ENCODE assay signal across 23 mouse cellular contexts in the genomic region with DNA sequence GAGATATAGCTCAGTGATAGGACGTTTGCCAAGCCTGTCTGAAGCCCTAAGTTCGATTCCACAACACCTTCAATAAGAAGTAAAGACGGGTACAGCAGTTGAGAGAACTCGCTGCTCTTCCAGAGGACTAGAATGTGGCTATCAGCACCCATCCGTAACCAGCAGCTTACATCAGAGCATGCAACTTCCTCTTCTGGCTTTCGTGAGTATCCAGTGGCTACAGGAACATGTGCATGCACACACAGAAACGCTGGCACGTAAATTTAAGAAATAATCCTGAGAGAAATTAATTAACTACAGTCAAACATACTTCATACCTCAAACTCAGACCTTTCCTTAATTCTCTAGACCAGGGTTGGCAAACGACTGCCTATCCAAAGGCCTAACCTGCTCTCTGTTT. TPM values are rescaled to one million over a fixed set of nuclear protein-coding genes. Genes with fewer than 3 reads are reported as not detected.
A peak's percentile ranks its signal among the peaks of the same experiment; 100 is the strongest.
DNase-seq lines count a peak whose midpoint lies in the region; ATAC-seq and TF ChIP-seq lines count a peak whose summit lies in the region.
"Had no signal": no experiment of that assay in that cellular context is flagged by ENCODE, and none has a peak within 500 bp of the region (broad histone marks: within the 10 kb centered on the region; RNA-seq: fewer than 3 reads in every experiment).

No protein-coding gene starts in this region.

- dilution Hi-C loops in CH12.LX (cut with MboI; ENCODE audit: extremely low pct_ligation_motif_present, extremely low pct_unique_long_range_greater_than_20kb, low sequenced_read_pairs): no loop called here

- ATAC-seq in granulocyte monocyte progenitor cell, adult 5-6 weeks (replicated peaks; ENCODE audit: poor library complexity, severe bottlenecking): peak; percentile 92
- peak; percentile 81 for ATAC-seq in monocyte, adult 5-6 weeks (replicated peaks; ENCODE audit: insufficient number of reproducible peaks, low FRiP score, low TSS enrichment, poor library complexity, severe bottlenecking)
- ATAC-seq: CD4-positive, CD25-positive, alpha-beta regulatory T cell, adult 4 months; forebrain, embryonic 15.5 days; hindbrain, postnatal 0 days had no signal

- no peak for TF ChIP-seq CTCF in CH12.LX (conservative IDR thresholded peaks at IDR 0.05 in 1 of 2, IDR thresholded peaks at IDR 0.05 in 1 of 2; ENCODE audit: low read depth in 2 of 2, low read length in 2 of 2)
- TF ChIP-seq CTCF in MEL (IDR thresholded peaks at IDR 0.05 in 2 of 3, conservative IDR thresholded peaks at IDR 0.05 in 1 of 3; ENCODE audit: control insufficient read depth in 1 of 3, insufficient read depth in 1 of 3, low read depth in 2 of 3, low read length in 3 of 3, poor library complexity in 1 of 3, severe bottlenecking in 1 of 3): no peak

- H3K9ac ChIP-seq in CH12.LX (ENCODE audit: insufficient read depth, low read depth) (no peak overlapping the region), MEL (ENCODE audit: control insufficient read depth, low read depth, low read length, poor library complexity, severe bottlenecking) (peak overlapping the region; percentile 69)
- H3K9ac ChIP-seq: embryonic facial prominence, embryonic 15.5 days; forebrain, embryonic 15.5 days; hindbrain, embryonic 13.5 days had no signal

- H3K4me1 ChIP-seq in CH12.LX (ENCODE audit: control insufficient read depth in 1 of 2, insufficient read depth in 2 of 2): peaks cover 0 to 4% of the 10 kb centered on the region in 2 experiments; a peak in 1 of 4 replicates
- no peaks in the 10 kb centered on the region; a peak in 1 of 4 replicates for H3K4me1 ChIP-seq in MEL (ENCODE audit: control insufficient read depth in 1 of 2, insufficient read depth in 2 of 2, low read length in 2 of 2)
- H3K4me1 ChIP-seq: embryonic facial prominence, embryonic 15.5 days; forebrain, embryonic 10.5 days; forebrain, embryonic 15.5 days; hindbrain, embryonic 13.5 days had no signal

- H3K27ac ChIP-seq in CH12.LX (ENCODE audit: insufficient read depth, low read depth) (no peak overlapping the region), MEL (ENCODE audit: control insufficient read depth, low read depth, low read length) (peak overlapping the region; percentile 60)
- H3K27ac ChIP-seq: embryonic facial prominence, embryonic 15.5 days; forebrain, embryonic 10.5 days; forebrain, embryonic 15.5 days; hindbrain, embryonic 13.5 days; hindbrain, postnatal 0 days had no signal

- H3K36me3 ChIP-seq in CH12.LX (replicated peaks in 1 of 2; ENCODE audit: control insufficient read depth in 1 of 2, insufficient read depth in 1 of 2, low read length in 1 of 2) (no peaks in the 10 kb centered on the region), MEL (ENCODE audit: control insufficient read depth in 1 of 2, insufficient read depth in 2 of 2, low read length in 2 of 2) (peaks cover 0 to 6% of the 10 kb centered on the region in 2 experiments; a peak in 2 of 4 replicates)
- H3K36me3 ChIP-seq: embryonic facial prominence, embryonic 15.5 days; forebrain, embryonic 10.5 days; forebrain, embryonic 15.5 days; hindbrain, embryonic 13.5 days had no signal

- TF ChIP-seq POLR2A in CH12.LX (IDR thresholded peaks at IDR 0.05; ENCODE audit: low read depth, low read length): no peak
- peak in 1 of 2 experiments; percentile 54; a peak in 2 of 4 replicates for TF ChIP-seq POLR2A in MEL (IDR thresholded peaks at IDR 0.05; ENCODE audit: control insufficient read depth in 1 of 2, insufficient read depth in 1 of 2, low read depth in 1 of 2, low read length in 2 of 2, poor library complexity in 1 of 2)

- H3K4me3 ChIP-seq in CH12.LX (replicated peaks in 1 of 3; ENCODE audit: low read depth in 2 of 3, low read length in 2 of 3, poor library complexity in 1 of 3) (no peak overlapping the region), MEL (ENCODE audit: control insufficient read depth in 1 of 2, insufficient read depth in 1 of 2, low read depth in 2 of 2, low read length in 2 of 2) (peak overlapping the region; percentile 11 to 25; a peak in 2 of 4 replicates)
- H3K4me3 ChIP-seq: embryonic facial prominence, embryonic 15.5 days; erythroblast, embryonic 14.5 days; forebrain, embryonic 10.5 days; forebrain, embryonic 15.5 days; hindbrain, embryonic 13.5 days had no signal

- H3K4me2 ChIP-seq in CH12.LX (ENCODE audit: insufficient read depth, low read depth, poor library complexity, severe bottlenecking): no peak overlapping the region
- H3K4me2 ChIP-seq: embryonic facial prominence, embryonic 15.5 days; forebrain, embryonic 15.5 days; hindbrain, embryonic 13.5 days had no signal

- H3K79me2 ChIP-seq in CH12.LX (replicated peaks; ENCODE audit: control insufficient read depth, extremely low read depth, insufficient read depth, poor library complexity, severe bottlenecking) (no peaks in the 10 kb centered on the region), MEL (ENCODE audit: control insufficient read depth, insufficient read depth, low read length, poor library complexity) (no peaks in the 10 kb centered on the region; the same call in 1 of the 2 replicates)

- no peaks in the 10 kb centered on the region for H3K27me3 ChIP-seq in CH12.LX (replicated peaks)
- no peaks in the 10 kb centered on the region; a peak in 1 of 4 replicates for H3K27me3 ChIP-seq in MEL (ENCODE audit: control insufficient read depth in 1 of 2, insufficient read depth in 2 of 2, low read length in 2 of 2)
- H3K27me3 ChIP-seq: embryonic facial prominence, embryonic 15.5 days; forebrain, embryonic 15.5 days; hindbrain, embryonic 13.5 days had no signal

- TF ChIP-seq EP300 in CH12.LX (IDR thresholded peaks at IDR 0.05; ENCODE audit: low read length): no peak
- peak in 1 of 2 experiments; percentile 36; a peak in 2 of 4 replicates for TF ChIP-seq EP300 in MEL (IDR thresholded peaks at IDR 0.05; ENCODE audit: low read depth in 1 of 2, low read length in 2 of 2)

- in situ Hi-C loops in CH12.LX (cut with MboI; ENCODE audit: low pct_ligation_motif_present, low pct_unique_long_range_greater_than_20kb, low sequenced_read_pairs): no loop called here

- H3K9me3 ChIP-seq in CH12.LX (replicated peaks; ENCODE audit: low read length) (no peaks in the 10 kb centered on the region), MEL (replicated peaks; ENCODE audit: insufficient read depth, low read length) (no peaks in the 10 kb centered on the region)
- H3K9me3 ChIP-seq: embryonic facial prominence, embryonic 15.5 days; forebrain, embryonic 10.5 days; forebrain, embryonic 15.5 days; hindbrain, embryonic 13.5 days had no signal

- DNase-seq in CH12.LX (ENCODE audit: extremely low read depth) (no peak), MEL (ENCODE audit: low read depth, low spot score) (peak; percentile 90)
- no peak for DNase-seq in retina, postnatal 1 day
- DNase-seq in frontal cortex, postnatal 36 days (ENCODE audit: low spot score in 2 of 2): no peak
- no peak for DNase-seq in spleen, adult 18-20 months
- DNase-seq: adrenal gland, postnatal 14 days; B cell, adult 2 months; cerebellum, adult 18-20 months; cerebellum, adult 9-11 months; embryo, embryonic 11 days; gastrocnemius, postnatal 14 days; heart, postnatal 10 days; heart, postnatal 4 days; kidney, adult 11 months had no signal

- no peak for TF ChIP-seq RAD21 in CH12.LX (IDR thresholded peaks at IDR 0.05; ENCODE audit: low read depth, low read length)
- TF ChIP-seq RAD21 in MEL (IDR thresholded peaks at IDR 0.05; ENCODE audit: low read depth, low read length): no peak

TF ChIP-seq in CH12.LX, 34 proteins besides CTCF, POLR2A, EP300 and RAD21:
- TF ChIP-seq MYC (IDR thresholded peaks at IDR 0.05; ENCODE audit: low read depth, low read length) (0 out of 2 replicates have a peak, but pooled peaks have one; percentile 35), RCOR1 (conservative IDR thresholded peaks at IDR 0.05; ENCODE audit: low read depth, low read length) (no peak), TBP (conservative IDR thresholded peaks at IDR 0.05; ENCODE audit: low read depth, low read length) (no peak), MAX (IDR thresholded peaks at IDR 0.05; ENCODE audit: low read length) (0 out of 2 replicates have a peak, but pooled peaks have one; percentile 12)

TF ChIP-seq in MEL, 35 proteins besides CTCF, POLR2A, EP300 and RAD21 (continues in another document):
- TF ChIP-seq TAL1 (IDR thresholded peaks at IDR 0.05; ENCODE audit: low read length) (no peak), CHD2 (IDR thresholded peaks at IDR 0.05; ENCODE audit: low read length) (no peak), BHLHE40 (IDR thresholded peaks at IDR 0.05; ENCODE audit: borderline replicate concordance, low read depth, low read length) (no peak), HCFC1 (IDR thresholded peaks at IDR 0.05; ENCODE audit: low read depth, low read length) (peak; percentile 42; the same call in 1 of the 2 replicates), KAT2A (conservative IDR thresholded peaks at IDR 0.05; ENCODE audit: low read depth, low read length) (no peak), TBP (IDR thresholded peaks at IDR 0.05; ENCODE audit: low read depth, low read length) (peak; percentile 38; the same call in 1 of the 2 replicates), SIN3A (IDR thresholded peaks at IDR 0.05; ENCODE audit: low read length) (no peak), MYB (IDR thresholded peaks at IDR 0.05; ENCODE audit: low read depth, low read length) (no peak), MXI1 (IDR thresholded peaks at IDR 0.05; ENCODE audit: low read depth, low read length) (peak; percentile 74), POLR2AphosphoS2 (IDR thresholded peaks at IDR 0.05; ENCODE audit: low read length) (no peak), ETS1 (IDR thresholded peaks at IDR 0.05; ENCODE audit: low read depth, low read length) (0 out of 2 replicates have a peak, but pooled peaks have one; percentile 44), NRF1 (IDR thresholded peaks at IDR 0.05; ENCODE audit: insufficient read depth, low read depth, low read length, poor library complexity, severe bottlenecking) (no peak), POLR2AphosphoS5 (IDR thresholded peaks at IDR 0.05; ENCODE audit: borderline replicate concordance, low read depth, low read length) (no peak), TCF12 (IDR thresholded peaks at IDR 0.05; ENCODE audit: low read depth, low read length) (0 out of 2 replicates have a peak, but pooled peaks have one; percentile 36), ZC3H11A (IDR thresholded peaks at IDR 0.05; ENCODE audit: low read depth, low read length) (no peak), MYC (IDR thresholded peaks at IDR 0.05; ENCODE audit: low read depth, low read length) (peak; percentile 88), MAZ (IDR thresholded peaks at IDR 0.05; ENCODE audit: low read depth, low read length) (no peak)

RNA-seq across cellular contexts. Expression of a gene that starts 16.9 kb away (rescaled TPM):
- total RNA-seq in CH12.LX (2012; rRNA removed) (22.1 and 26.2 TPM in 2 replicates), CH12.LX (2014; rRNA removed) (20.6 and 22.1 TPM in 2 replicates), MEL (2012; rRNA removed) (9.1 and 9.2 TPM in 2 replicates)
- polyA plus RNA-seq in CH12.LX (2012; ENCODE audit: insufficient read length, low read depth) (20.7 and 21.6 TPM in 2 replicates), MEL (2012; ENCODE audit: insufficient read depth in 1 of 2, insufficient read length in 2 of 2, low read depth in 1 of 2, low replicate concordance in 2 of 2, missing spikeins in 1 of 2) (10 to 100 TPM in 1 of 2 experiments, 1 to 10 TPM in 1; 6.5 to 36.0 TPM)
- total RNA-seq in granulocyte monocyte progenitor cell, adult 5-6 weeks (2014; fragmentation: Nextera tagmentation): 22.8 and 29.6 TPM in 2 replicates
- 30.9 and 33.7 TPM in 2 replicates for total RNA-seq in granulocyte monocyte progenitor cell, adult 5-6 weeks (2017)
- 30.7 to 54.8 TPM (median 39.8 TPM) in 3 replicates for total RNA-seq in monocyte, adult 5-6 weeks (2017)

Comparison
In these comparisons a context has a peak if more than half of its experiments do, and no peak if none do; other contexts are left out.
1. H3K4me3 ChIP-seq: peak in MEL (2 of 2); none in CH12.LX (0 of 3).